Mouse (Mus musculus) intestine, postnatal 0 days (tissue): ENCODE results near the gene Hoxb7. TPM values are rescaled to one million over a fixed set of nuclear protein-coding genes. Genes with fewer than 3 reads are reported as not detected.

Experiments
- ATAC-seq: fragments of 200-750 bp; cut with Nextera tagmentation; 2 replicates; pipeline ENCODE4 v1.8.0; 2017; ENCODE audit warnings: mild to moderate bottlenecking, moderate TSS enrichment, moderate library complexity
- H3K27ac ChIP-seq: fragments of 300-500 bp; sonication (generic); 2 replicates; pipeline ENCODE4 v1.5.1; 2014; ENCODE audit warnings: mild to moderate bottlenecking, low read depth, low read length, moderate library complexity
- H3K27me3 ChIP-seq: fragments of 300-500 bp; sonication (generic); replicated peaks from 2 replicates; pipeline ENCODE4 v1.6.1; 2014; ENCODE audit warnings: low read length, mixed read lengths; ENCODE audit not compliant: control insufficient read depth, insufficient read depth
- H3K36me3 ChIP-seq: fragments of 300-500 bp; sonication (generic); 2 replicates; pipeline ENCODE4 v1.6.1; 2014; ENCODE audit warnings: mild to moderate bottlenecking, moderate library complexity; ENCODE audit not compliant: control insufficient read depth, insufficient read depth
- H3K4me1 ChIP-seq: fragments of 300-500 bp; sonication (generic); replicated peaks from 2 replicates; pipeline ENCODE4 v1.6.1; 2014; ENCODE audit warnings: antibody characterized with exemption, low read length, mixed read lengths; ENCODE audit not compliant: control insufficient read depth, insufficient read depth
- H3K4me2 ChIP-seq: fragments of 300-500 bp; sonication (generic); replicated peaks from 2 replicates; pipeline ENCODE4 v1.6.1; 2014; ENCODE audit warnings: low read depth, mild to moderate bottlenecking, moderate library complexity
- H3K4me3 ChIP-seq: fragments of 300-500 bp; sonication (generic); 2 replicates; pipeline ENCODE4 v1.5.1; 2014; ENCODE audit warnings: low read depth, low read length
- H3K9ac ChIP-seq: fragments of 300-500 bp; sonication (generic); 2 replicates; pipeline ENCODE4 v1.6.1; 2014; ENCODE audit warnings: mild to moderate bottlenecking, low read depth, low read length
- H3K9me3 ChIP-seq: fragments of 300-500 bp; sonication (generic); 2 replicates; pipeline ENCODE4 v1.6.1; 2016; ENCODE audit warnings: mixed run types; ENCODE audit not compliant: control insufficient read depth
- CTCF ChIP-seq: sonication (generic); IDR thresholded peaks from 2 replicates; pipeline ENCODE4 v1.5.1; 2016; ENCODE audit warnings: low read depth, mild to moderate bottlenecking, control low read depth, antibody characterized with exemption, moderate library complexity
- WGBS: fragments of 180-500 bp; shearing (Covaris S2); extraction: QIAGEN DNeasy Blood & Tissue Kit; methylation state at CpG from one replicate; pipeline ENCODE4 v1.1.7; 2014; 5-methylcytosine and 5-hydroxymethylcytosine counted together
- polyA plus RNA-seq: library from polyadenylated mRNA; unstranded; fragments of >200 nt; fragmentation: Nextera tagmentation; extraction: Ambion mirVana; gene quantifications from 2 replicates; pipeline ENCODE4 v1.2.1, GENCODE M21; 2015

The Hoxb7 gene
- polyA plus RNA-seq, 1 experiment from 2014 or later, result 8.5 TPM

GRCm38 (mm10) chr11:96279421-96280233 is 6.8 kb upstream of the Hoxb7 start:
- H3K4me1 ChIP-seq, result no peaks in the 10 kb centered on the region
- ATAC-seq, result no peak
- no peaks in the 10 kb centered on the region for H3K9me3 ChIP-seq
- peaks cover 81% of the 10 kb centered on the region for H3K27me3 ChIP-seq
- WGBS, result 9% methylated on average over 31 of the region's 31 CpGs
- H3K36me3 ChIP-seq, result no peaks in the 10 kb centered on the region
- H3K4me2 ChIP-seq, result peak overlapping the region; percentile 40
- no peak overlapping the region for H3K4me3 ChIP-seq
- TF ChIP-seq CTCF, result no peak
- H3K9ac ChIP-seq, result no peak overlapping the region
- H3K27ac ChIP-seq, result no peak overlapping the region

GRCm38 (mm10) chr11:96280399-96281378 is 5.7 kb upstream of the Hoxb7 start:
- Histone ChIP-seq H3K27me3 (peaks cover 71% of the 10 kb centered on the region), H3K9me3 (no peaks in the 10 kb centered on the region), H3K4me2 (0 out of 2 replicates have a peak overlapping the region, but pooled peaks have one; percentile 9), H3K9ac (no peak overlapping the region), H3K4me3 (no peak overlapping the region), H3K27ac (no peak overlapping the region), H3K4me1 (no peaks in the 10 kb centered on the region), H3K36me3 (no peaks in the 10 kb centered on the region)
- 36% methylated on average over 8 of the region's 8 CpGs for WGBS
- TF ChIP-seq CTCF, result no peak
- no peak for ATAC-seq

- Histone ChIP-seq H3K4me2 (0 out of 2 replicates have a peak overlapping the region, but pooled peaks have one; percentile 10), H3K4me1 (no peaks in the 10 kb centered on the region), H3K9me3 (no peaks in the 10 kb centered on the region), H3K9ac (no peak overlapping the region), H3K36me3 (no peaks in the 10 kb centered on the region), H3K4me3 (no peak overlapping the region), H3K27ac (no peak overlapping the region), H3K27me3 (peaks cover 71% of the 10 kb centered on the region)
- WGBS, result 22% methylated on average over 18 of the region's 18 CpGs
- TF ChIP-seq CTCF, result no peak
- no peak for ATAC-seq
Measured at GRCm38 (mm10) chr11:96281396-96281795, 5.0 kb upstream of the Hoxb7 start.

- WGBS, result 3% methylated on average over 27 of the region's 27 CpGs
- H3K27ac ChIP-seq, result no peak within 1 kb of the TSS
- H3K36me3 ChIP-seq, result no peaks in the 10 kb centered on the region
- H3K4me2 ChIP-seq, result peak within 1 kb of the TSS; percentile 75
- no peak within 1 kb of the TSS for H3K9ac ChIP-seq
- no peaks in the 10 kb centered on the region for H3K4me1 ChIP-seq
- H3K27me3 ChIP-seq, result peaks cover 71% of the 10 kb centered on the region
- no peak for TF ChIP-seq CTCF
- H3K4me3 ChIP-seq, result peak within 1 kb of the TSS; percentile 50
- ATAC-seq, result no peak
- no peaks in the 10 kb centered on the region for H3K9me3 ChIP-seq
Measured at GRCm38 (mm10) chr11:96281855-96282570, 4.4 kb upstream of the Hoxb7 start, which contains the start of gene Hoxb8. Hoxb8 (plus strand) TSS chr11:96281905.

GRCm38 (mm10) chr11:96282795-96283430 is 3.5 kb upstream of the Hoxb7 start:
- Histone ChIP-seq H3K4me1 (no peaks in the 10 kb centered on the region), H3K4me2 (peak overlapping the region; percentile 75), H3K36me3 (no peaks in the 10 kb centered on the region), H3K27ac (peak overlapping the region; percentile 42; the same call in 1 of the 2 replicates), H3K4me3 (peak overlapping the region; percentile 50), H3K9me3 (no peaks in the 10 kb centered on the region), H3K27me3 (peaks cover 71% of the 10 kb centered on the region), H3K9ac (peak overlapping the region; percentile 42)
- under 1% methylated on average over 49 of the region's 49 CpGs for WGBS
- TF ChIP-seq CTCF, result no peak
- ATAC-seq, result no peak
